Mouse (Mus musculus): Measurements from ENCODE around the gene Atp5b.

- TF ChIP-seq CTCF (IDR thresholded peaks at IDR 0.05): 0 out of 2 replicates have a peak, but pooled peaks have one; percentile 11
- TF ChIP-seq POLR2A (IDR thresholded peaks at IDR 0.05; ENCODE audit: insufficient read depth, low read depth, low read length): no peak
- no peak for TF ChIP-seq EP300 (IDR thresholded peaks at IDR 0.05; ENCODE audit: insufficient read depth, low read depth, low read length)
Measured at GRCm38 (mm10) chr10:128058184-128058583, 24.9 kb upstream of the Atp5b start.
